Mouse (Mus musculus) left cerebral cortex, adult 2 months (tissue): ENCODE measurements around the gene Ltbp1. TPM values are rescaled to one million over a fixed set of nuclear protein-coding genes. Genes with fewer than 3 reads are reported as not detected.
A peak's percentile ranks its signal among the peaks of the same experiment; 100 is the strongest.

Experiments used
- DNase-seq, 2 experiments: peaks; one replicate each; pipeline ENCODE4 v3.0.0; 2021 to 2022; ENCODE audit warnings: low spot score in 2 of 2, mixed read lengths in 1 of 2; ENCODE audit errors: extremely low spot score in 1 of 2
- H3K27ac ChIP-seq: fragments of 200-600 bp; 2 replicates; pipeline ENCODE4 v1.8.1; 2022
- H3K4me3 ChIP-seq: fragments of 200-600 bp; 2 replicates; pipeline ENCODE4 v1.8.1; 2022
- CTCF ChIP-seq: fragments of 200-600 bp; IDR thresholded peaks from 2 replicates; pipeline ENCODE4 v1.8.1; 2022; ENCODE audit warnings: antibody characterized with exemption, mild to moderate bottlenecking, moderate library complexity
- intact Hi-C: fragments of 180-260 bp; cut with DNase I; formaldehyde crosslinking; loops from one replicate; pipeline ENCODE4 v1.15.1; 2025
- total RNA-seq, 2 experiments: library from RNA; stranded (reverse); gene quantifications; 2 replicates each; pipeline ENCODE4 v1.2.3; 2021

Ltbp1 gene
- total RNA-seq, 2 experiments from 2014 or later = 8.5 to 9.3 TPM

DNA sequence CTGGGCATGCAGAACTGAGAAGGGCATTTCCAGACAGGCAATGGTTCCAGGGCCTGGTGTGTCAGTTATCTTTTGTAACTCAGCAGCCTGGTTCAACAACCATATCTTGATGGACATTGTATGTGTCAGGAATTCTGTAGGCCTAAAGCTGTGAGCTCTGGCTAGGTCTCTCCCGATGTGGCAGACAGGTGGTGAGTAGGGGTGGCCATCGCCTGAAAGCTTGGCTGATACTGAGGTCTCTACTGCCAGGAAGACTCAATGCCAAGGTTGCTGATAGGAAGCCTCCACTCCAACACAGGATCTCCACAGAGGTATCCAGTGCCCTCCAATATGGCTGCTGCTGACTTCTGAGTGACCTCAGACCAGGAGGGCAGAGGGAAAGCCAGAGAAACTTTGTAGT lies 66.4 kb downstream of the Ltbp1 start:
- no peak for DNase-seq
- no peak overlapping the region for H3K4me3 ChIP-seq
- TF ChIP-seq CTCF = no peak
- H3K27ac ChIP-seq = no peak overlapping the region
- intact Hi-C loops = no loop called here

DNA sequence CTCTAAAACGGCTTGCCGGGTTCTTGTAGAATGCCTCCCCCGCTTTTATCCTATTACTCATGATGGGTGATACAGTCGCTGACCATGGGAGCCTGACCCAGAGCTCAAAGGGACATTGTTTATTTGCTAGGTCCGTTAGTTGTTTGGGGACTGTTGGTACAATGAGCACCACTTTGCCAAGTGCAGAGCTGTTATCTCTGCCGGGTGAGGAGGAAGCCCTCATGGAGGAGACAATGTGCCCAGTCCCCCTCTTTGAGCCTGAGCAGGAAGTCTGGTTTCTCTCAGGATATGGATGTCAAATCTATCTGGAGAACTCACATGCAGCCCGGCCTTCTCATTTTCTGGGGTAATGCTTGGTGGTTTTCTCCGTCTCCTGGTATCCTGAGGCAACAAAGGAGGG lies 68.5 kb downstream of the Ltbp1 start:
- H3K27ac ChIP-seq = no peak overlapping the region
- TF ChIP-seq CTCF = no peak
- no peak for DNase-seq
- intact Hi-C loops = no loop called here
- H3K4me3 ChIP-seq = no peak overlapping the region

DNA sequence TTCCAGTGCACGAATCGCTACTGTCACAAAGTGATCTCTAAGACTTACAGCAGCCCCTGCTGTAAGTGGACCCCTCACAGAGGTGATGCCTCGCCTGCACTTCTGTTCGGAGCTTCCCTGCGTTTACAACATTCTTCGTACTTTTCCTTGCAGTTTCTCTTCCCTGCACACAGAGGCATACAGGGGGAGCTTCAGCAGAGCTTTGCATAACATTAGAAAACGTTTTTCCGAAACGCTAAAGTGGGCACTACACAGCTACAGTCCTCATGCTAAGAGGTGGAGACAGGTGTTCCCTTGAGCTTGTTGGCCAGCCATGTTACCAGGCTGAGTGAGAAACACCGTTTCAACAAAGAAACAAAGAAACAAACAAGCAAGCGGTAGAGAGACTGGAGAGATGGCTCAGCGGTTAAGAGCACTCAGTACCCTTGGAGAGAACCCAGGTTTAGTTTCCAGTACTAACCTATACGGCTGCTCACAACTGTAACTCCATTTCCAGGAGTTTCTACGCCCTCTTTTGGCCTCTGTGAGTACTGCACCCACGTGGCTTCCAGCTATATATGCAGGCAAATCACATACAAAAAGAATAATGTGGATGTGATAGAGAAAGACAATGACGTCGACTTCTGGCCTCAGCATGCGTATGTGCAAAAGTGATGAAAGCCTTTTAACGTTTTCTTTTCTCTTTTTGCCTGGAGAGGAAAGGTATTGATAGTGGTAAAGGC lies 69.8 kb downstream of the Ltbp1 start:
- TF ChIP-seq CTCF = peak; percentile 55

DNA sequence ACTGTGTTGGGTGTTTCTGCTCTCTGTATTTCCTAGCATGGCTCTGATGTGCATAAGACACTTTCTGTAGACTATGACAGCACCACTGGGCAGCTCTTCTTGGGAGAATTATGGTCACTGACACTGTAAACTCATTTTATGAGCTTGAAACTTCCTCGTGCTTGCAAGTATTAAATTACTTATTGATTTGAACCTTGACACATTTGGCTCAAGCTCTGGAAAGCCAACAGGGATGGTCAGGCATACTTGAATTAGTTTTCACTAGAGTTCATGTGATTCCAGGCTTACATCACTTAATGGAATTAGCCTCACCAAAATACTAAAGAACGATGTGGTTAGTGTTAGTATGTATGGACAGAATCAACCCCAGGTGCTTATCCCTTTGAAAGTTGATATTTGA lies 76.0 kb downstream of the Ltbp1 start:
- H3K27ac ChIP-seq = no peak overlapping the region
- intact Hi-C loops = no loop called here
- DNase-seq = no peak
- no peak overlapping the region for H3K4me3 ChIP-seq
- no peak for TF ChIP-seq CTCF

More for the DNA sequence above, 69.8 kb downstream of the Ltbp1 start:
- Histone ChIP-seq H3K27ac (no peak overlapping the region), H3K4me3 (no peak overlapping the region)
- intact Hi-C loops = no loop called here
- DNase-seq = peak in 1 of 2 experiments; percentile 37

DNA sequence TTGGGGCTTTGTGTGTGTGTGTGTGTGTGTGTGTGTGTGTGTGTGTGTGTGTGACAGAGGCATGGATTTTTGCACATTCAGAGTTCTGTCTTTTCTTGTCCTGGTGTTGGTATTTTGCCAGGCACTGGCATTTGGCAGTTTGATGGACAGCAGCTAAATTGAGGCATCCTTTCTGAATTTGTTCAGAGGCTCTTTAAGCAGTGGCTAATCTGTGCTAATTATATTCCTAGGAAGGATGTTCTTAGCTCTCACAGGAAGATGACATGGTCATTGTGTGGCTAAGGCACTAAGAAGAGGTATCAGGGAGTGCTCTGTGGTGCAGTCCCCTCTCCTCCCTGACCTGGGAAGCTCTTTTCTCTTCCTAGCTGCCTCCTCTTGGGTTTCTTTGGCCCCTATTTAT lies 77.1 kb downstream of the Ltbp1 start:
- no peak overlapping the region for H3K4me3 ChIP-seq
- no peak for DNase-seq
- no peak for TF ChIP-seq CTCF
- intact Hi-C loops = no loop called here
- H3K27ac ChIP-seq = no peak overlapping the region

- peak; percentile 11 to 17 for DNase-seq
- Histone ChIP-seq H3K27ac (no peak overlapping the region), H3K4me3 (no peak overlapping the region)
- TF ChIP-seq CTCF = peak; percentile 83
- intact Hi-C loops = loop anchor here (1.0 to 5.0 kb wide), 5 partner anchors 80 to 450 kb away; partner anchors contain the start of gene Ltbp1
Observed at GRCm38 (mm10) chr17:75087296-75087941, 82.1 kb downstream of the Ltbp1 start.

DNA sequence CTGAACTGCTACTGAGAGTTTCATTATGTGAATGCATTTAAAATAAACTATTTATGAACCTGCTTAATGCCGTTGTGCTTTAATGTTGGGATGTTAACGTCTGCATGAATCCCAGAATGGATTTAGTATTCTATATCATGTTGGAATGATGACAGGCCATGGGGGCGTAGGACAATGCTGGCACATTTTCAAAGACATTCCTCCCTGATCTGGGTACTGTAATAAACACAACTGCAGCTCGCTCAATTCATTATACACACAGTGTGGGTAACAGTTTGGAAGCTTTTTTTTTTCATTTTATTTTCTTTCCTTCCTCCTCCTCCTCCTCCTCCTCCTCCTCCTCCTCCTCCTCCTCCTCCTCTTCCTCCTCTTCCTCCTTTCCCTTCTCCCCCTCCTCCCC lies 82.9 kb downstream of the Ltbp1 start:
- intact Hi-C loops = loop anchor here (5.0 kb wide), 3 partner anchors 81 to 449 kb away; partner anchors contain the start of gene Ltbp1
- DNase-seq = no peak
- H3K4me3 ChIP-seq = no peak overlapping the region
- TF ChIP-seq CTCF = no peak
- H3K27ac ChIP-seq = no peak overlapping the region

- Histone ChIP-seq H3K4me3 (no peak overlapping the region), H3K27ac (no peak overlapping the region)
- DNase-seq = peak; percentile 34 to 45
- TF ChIP-seq CTCF = peak; percentile 49
- intact Hi-C loops = loop anchor here (5.0 kb wide), 3 partner anchors 81 to 449 kb away; partner anchors contain the start of gene Ltbp1
Observed at GRCm38 (mm10) chr17:75088727-75089126, 83.4 kb downstream of the Ltbp1 start.

- no peak for TF ChIP-seq CTCF
- no peak for DNase-seq
- intact Hi-C loops = loop anchor here (5.0 kb wide), 1 partner anchor 277 kb away; no protein-coding TSS in a partner anchor
- no peak overlapping the region for H3K27ac ChIP-seq
- no peak overlapping the region for H3K4me3 ChIP-seq
Observed at GRCm38 (mm10) chr17:75090556-75090955, 85.2 kb downstream of the Ltbp1 start.

GRCm38 (mm10) chr17:75093563-75093962 lies 88.2 kb downstream of the Ltbp1 start:
- H3K27ac ChIP-seq = no peak overlapping the region
- H3K4me3 ChIP-seq = no peak overlapping the region
- intact Hi-C loops = loop anchor here (5.0 kb wide), 1 partner anchor 274 kb away; no protein-coding TSS in a partner anchor
- TF ChIP-seq CTCF = no peak
- DNase-seq = no peak

GRCm38 (mm10) chr17:75094591-75094990 lies 89.2 kb downstream of the Ltbp1 start:
- no peak overlapping the region for H3K4me3 ChIP-seq
- H3K27ac ChIP-seq = no peak overlapping the region
- TF ChIP-seq CTCF = no peak
- no peak for DNase-seq
- intact Hi-C loops = loop anchor here (5.0 kb wide), 1 partner anchor 273 kb away; no protein-coding TSS in a partner anchor

DNA sequence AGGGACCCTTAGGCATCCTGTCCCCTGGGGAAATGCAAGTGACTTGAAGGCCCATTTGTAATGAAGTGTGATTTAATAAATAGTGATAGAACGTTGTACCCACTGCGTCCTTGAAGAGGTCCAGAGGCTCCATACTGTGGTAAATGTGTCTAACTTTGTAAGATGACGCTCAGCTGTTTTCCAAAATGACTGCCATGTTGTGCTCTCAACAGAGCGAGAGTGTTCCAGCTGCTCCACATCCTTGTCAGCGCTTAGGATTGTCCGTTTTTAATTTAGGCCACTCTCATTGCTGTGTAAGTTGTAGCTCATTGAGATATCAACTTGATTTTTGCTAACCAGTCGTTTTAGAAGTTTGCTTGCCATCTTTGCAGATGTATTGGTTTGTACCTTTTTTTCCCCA lies 91.4 kb downstream of the Ltbp1 start:
- Histone ChIP-seq H3K4me3 (no peak overlapping the region), H3K27ac (no peak overlapping the region)
- no peak for DNase-seq
- intact Hi-C loops = no loop called here
- no peak for TF ChIP-seq CTCF
